26 mouse cellular contexts compared by ENCODE assay signal in the genomic region with DNA sequence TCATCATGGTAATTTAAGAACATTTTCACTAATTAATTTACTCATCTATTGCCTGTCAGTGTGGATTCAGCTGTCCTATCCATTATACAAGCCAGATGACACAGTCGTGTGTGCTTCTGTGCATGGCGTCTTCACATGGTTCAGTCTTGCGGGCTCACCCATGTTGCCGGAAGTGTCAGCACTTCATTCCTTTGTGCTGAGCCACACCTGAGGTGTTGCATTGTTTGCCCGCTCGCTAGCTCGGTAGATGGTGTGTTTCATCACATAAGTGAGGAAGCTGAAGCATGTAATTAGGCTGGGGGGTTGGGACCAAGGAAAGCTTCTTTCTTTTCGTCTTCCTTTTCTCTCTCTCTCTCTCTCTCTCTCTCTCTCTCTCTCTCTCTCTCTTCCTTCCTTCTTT. TPM values are rescaled to one million over a fixed set of nuclear protein-coding genes. Genes with fewer than 3 reads are reported as not detected.
DNase-seq lines count a peak whose midpoint lies in the region; ATAC-seq and TF ChIP-seq lines count a peak whose summit lies in the region.
"Had no signal": no experiment of that assay in that cellular context is flagged by ENCODE, and none has a peak within 500 bp of the region (broad histone marks: within the 10 kb centered on the region; RNA-seq: fewer than 3 reads in every experiment).

No protein-coding gene starts in this region.

- no peak overlapping the region for H3K9ac ChIP-seq in embryonic facial prominence, embryonic 14.5 days (ENCODE audit: low read depth, low read length)
- H3K9ac ChIP-seq in lung, postnatal 0 days (replicated peaks; ENCODE audit: low read depth), result no peak overlapping the region
- no peak overlapping the region for H3K9ac ChIP-seq in stomach, postnatal 0 days (ENCODE audit: low read length)
- H3K9ac ChIP-seq: embryonic facial prominence, embryonic 15.5 days; forebrain, embryonic 12.5 days; forebrain, postnatal 0 days; heart, embryonic 15.5 days; kidney, embryonic 15.5 days; limb, embryonic 13.5 days had no signal

- H3K4me1 ChIP-seq in embryonic facial prominence, embryonic 14.5 days (ENCODE audit: control insufficient read depth, insufficient read depth, low read length), result peaks cover 10% of the 10 kb centered on the region; the same call in 1 of the 2 replicates
- H3K4me1 ChIP-seq in embryonic facial prominence, embryonic 10.5 days, result peaks cover 21% of the 10 kb centered on the region
- H3K4me1 ChIP-seq in lung, postnatal 0 days (ENCODE audit: insufficient read depth, low read depth, low read length), result no peaks in the 10 kb centered on the region; the same call in 1 of the 2 replicates
- H3K4me1 ChIP-seq in stomach, postnatal 0 days (replicated peaks; ENCODE audit: control insufficient read depth, insufficient read depth), result no peaks in the 10 kb centered on the region; the same call in 1 of the 2 replicates

- DNase-seq in embryonic facial prominence, embryonic 14.5 days (ENCODE audit: low spot score), result peak; percentile 43
- no peak for DNase-seq in embryonic facial prominence, embryonic 10.5 days (ENCODE audit: low spot score)
- peak; percentile 42 for DNase-seq in lung, postnatal 0 days (ENCODE audit: low spot score)
- DNase-seq in lung, postnatal 14 days, result no peak
- peak; percentile 51 for DNase-seq in stomach, postnatal 0 days (ENCODE audit: low spot score)
- DNase-seq in heart, adult 11 months, result no peak
- no peak for DNase-seq in spleen, adult 18-20 months
- DNase-seq: adrenal gland, adult 2 months; cerebellum, adult 11 months; cerebellum, adult 9-10 months; forebrain, postnatal 0 days; kidney, adult 18-20 months; kidney, postnatal 25 days; lung, postnatal 4 days; midbrain, embryonic 14.5 days had no signal

- no peak overlapping the region for H3K4me2 ChIP-seq in embryonic facial prominence, embryonic 14.5 days (ENCODE audit: low read depth, low read length)
- no peak overlapping the region for H3K4me2 ChIP-seq in lung, postnatal 0 days (replicated peaks; ENCODE audit: low read depth, low read length)
- no peak overlapping the region for H3K4me2 ChIP-seq in stomach, postnatal 0 days (replicated peaks; ENCODE audit: low read depth)
- H3K4me2 ChIP-seq: embryonic facial prominence, embryonic 15.5 days; forebrain, embryonic 12.5 days; heart, embryonic 15.5 days; kidney, embryonic 15.5 days; limb, embryonic 13.5 days had no signal

- no peak overlapping the region for H3K4me3 ChIP-seq in embryonic facial prominence, embryonic 14.5 days (ENCODE audit: low read depth, low read length)
- no peak overlapping the region for H3K4me3 ChIP-seq in embryonic facial prominence, embryonic 10.5 days
- H3K4me3 ChIP-seq in lung, postnatal 0 days (ENCODE audit: low read depth, low read length), result no peak overlapping the region
- H3K4me3 ChIP-seq in stomach, postnatal 0 days (ENCODE audit: low read depth, low read length), result no peak overlapping the region
- H3K4me3 ChIP-seq: embryonic facial prominence, embryonic 15.5 days; forebrain, embryonic 12.5 days; heart, embryonic 10.5 days; heart, embryonic 15.5 days; kidney, embryonic 15.5 days; layer of hippocampus, adult 2 months; left cerebral cortex, adult 2 months; limb, embryonic 13.5 days had no signal

- H3K27ac ChIP-seq in embryonic facial prominence, embryonic 14.5 days (replicated peaks; ENCODE audit: low read depth, low read length), result no peak overlapping the region
- H3K27ac ChIP-seq in embryonic facial prominence, embryonic 10.5 days (replicated peaks), result no peak overlapping the region
- H3K27ac ChIP-seq in lung, postnatal 0 days (ENCODE audit: low read length), result no peak overlapping the region
- no peak overlapping the region for H3K27ac ChIP-seq in stomach, postnatal 0 days (replicated peaks)
- H3K27ac ChIP-seq: forebrain, embryonic 12.5 days; heart, embryonic 10.5 days; heart, embryonic 15.5 days; kidney, embryonic 15.5 days; layer of hippocampus, adult 2 months; left cerebral cortex, adult 2 months; limb, embryonic 13.5 days had no signal

- no peaks in the 10 kb centered on the region for H3K27me3 ChIP-seq in embryonic facial prominence, embryonic 14.5 days (replicated peaks; ENCODE audit: control insufficient read depth, insufficient read depth, low read length)
- no peaks in the 10 kb centered on the region for H3K27me3 ChIP-seq in embryonic facial prominence, embryonic 10.5 days (replicated peaks; ENCODE audit: low read depth, poor library complexity, severe bottlenecking)
- no peaks in the 10 kb centered on the region for H3K27me3 ChIP-seq in lung, postnatal 0 days (replicated peaks; ENCODE audit: insufficient read depth, low read length)
- H3K27me3 ChIP-seq in stomach, postnatal 0 days (ENCODE audit: control insufficient read depth, insufficient read depth, low read length), result no peaks in the 10 kb centered on the region
- H3K27me3 ChIP-seq: CH12.LX; embryonic facial prominence, embryonic 15.5 days; forebrain, embryonic 12.5 days; heart, embryonic 15.5 days; kidney, embryonic 15.5 days; limb, embryonic 13.5 days had no signal

- 85% methylated on average over 8 of the region's 8 CpGs for WGBS in embryonic facial prominence, embryonic 14.5 days
- 91% methylated on average over 8 of the region's 8 CpGs for WGBS in embryonic facial prominence, embryonic 10.5 days
- 74% methylated on average over 8 of the region's 8 CpGs for WGBS in lung, postnatal 0 days
- WGBS in stomach, postnatal 0 days, result 66% methylated on average over 8 of the region's 8 CpGs

- ATAC-seq in embryonic facial prominence, embryonic 14.5 days (ENCODE audit: low read depth), result no peak
- ATAC-seq in lung, postnatal 0 days, result no peak
- peak; percentile 50; the same call in 1 of the 2 replicates for ATAC-seq in granulocyte monocyte progenitor cell, adult 5-6 weeks (replicated peaks; ENCODE audit: poor library complexity, severe bottlenecking)
- ATAC-seq in stomach, postnatal 0 days (ENCODE audit: low FRiP score, low TSS enrichment), result peak; percentile 85
- ATAC-seq: forebrain, postnatal 0 days; hindbrain, embryonic 16.5 days had no signal

- H3K36me3 ChIP-seq in embryonic facial prominence, embryonic 14.5 days (ENCODE audit: control insufficient read depth, insufficient read depth, low read length), result no peaks in the 10 kb centered on the region
- H3K36me3 ChIP-seq in embryonic facial prominence, embryonic 10.5 days (replicated peaks), result no peaks in the 10 kb centered on the region
- H3K36me3 ChIP-seq in lung, postnatal 0 days (ENCODE audit: insufficient read depth, low read length), result no peaks in the 10 kb centered on the region
- H3K36me3 ChIP-seq in stomach, postnatal 0 days (ENCODE audit: control insufficient read depth, insufficient read depth, low read length), result no peaks in the 10 kb centered on the region
- H3K36me3 ChIP-seq: embryonic facial prominence, embryonic 15.5 days; forebrain, embryonic 12.5 days; heart, embryonic 10.5 days; heart, embryonic 15.5 days; kidney, embryonic 15.5 days; limb, embryonic 13.5 days had no signal

- H3K9me3 ChIP-seq in embryonic facial prominence, embryonic 14.5 days (ENCODE audit: control insufficient read depth, low read length), result no peaks in the 10 kb centered on the region
- H3K9me3 ChIP-seq in embryonic facial prominence, embryonic 10.5 days, result no peaks in the 10 kb centered on the region
- no peaks in the 10 kb centered on the region for H3K9me3 ChIP-seq in lung, postnatal 0 days (ENCODE audit: low read length)
- no peaks in the 10 kb centered on the region for H3K9me3 ChIP-seq in stomach, postnatal 0 days (ENCODE audit: control insufficient read depth, low read length)
- H3K9me3 ChIP-seq: embryonic facial prominence, embryonic 15.5 days; forebrain, embryonic 12.5 days; heart, embryonic 10.5 days; heart, embryonic 15.5 days; kidney, embryonic 15.5 days; limb, embryonic 13.5 days had no signal

- TF ChIP-seq CTCF in lung, postnatal 0 days (IDR thresholded peaks at IDR 0.05), result no peak
- TF ChIP-seq CTCF in stomach, postnatal 0 days (IDR thresholded peaks at IDR 0.05; ENCODE audit: low read depth), result no peak

- TF ChIP-seq EP300 in lung, postnatal 0 days (IDR thresholded peaks at IDR 0.05), result no peak
- no peak for TF ChIP-seq EP300 in stomach, postnatal 0 days (optimal IDR thresholded peaks at IDR 0.05)

RNA-seq across cellular contexts. Expression of a gene that starts 29.1 kb away (rescaled TPM):
- polyA plus RNA-seq in embryonic facial prominence, embryonic 14.5 days (2014; fragmentation: Nextera tagmentation; extraction: Ambion mirVana), result 20.2 and 21.1 TPM in 2 replicates
- polyA plus RNA-seq in embryonic facial prominence, embryonic 10.5 days (2016; fragmentation: Nextera tagmentation; extraction: Ambion mirVana), result 15.3 and 17.2 TPM in 2 replicates
- polyA plus RNA-seq in lung, postnatal 0 days (2015; fragmentation: Nextera tagmentation; extraction: Ambion mirVana), result 16.6 and 19.0 TPM in 2 replicates
- total RNA-seq in granulocyte monocyte progenitor cell, adult 5-6 weeks (2014; fragmentation: Nextera tagmentation), result 4.5 and 8.6 TPM in 2 replicates
- total RNA-seq in granulocyte monocyte progenitor cell, adult 5-6 weeks (2017), result 4.9 and 5.7 TPM in 2 replicates
- 3.7 TPM in 2 replicates for polyA plus RNA-seq in stomach, postnatal 0 days (2015; fragmentation: Nextera tagmentation; extraction: Ambion mirVana)

Comparison
In these comparisons a context has a peak if more than half of its experiments do, and no peak if none do; other contexts are left out.
1. DNase-seq: peak in embryonic facial prominence, embryonic 14.5 days (single experiment), lung, postnatal 0 days (single experiment) and stomach, postnatal 0 days (single experiment); none in embryonic facial prominence, embryonic 10.5 days (single experiment), lung, postnatal 14 days (single experiment), heart, adult 11 months (single experiment) and spleen, adult 18-20 months (0 of 2).
2. ATAC-seq: peak in granulocyte monocyte progenitor cell, adult 5-6 weeks (single experiment) and stomach, postnatal 0 days (single experiment); none in embryonic facial prominence, embryonic 14.5 days (single experiment) and lung, postnatal 0 days (single experiment).